Mouse (Mus musculus) neural tube, embryonic 13.5 days (tissue): ENCODE data around the gene Dkc1. TPM values are rescaled to one million over a fixed set of nuclear protein-coding genes. Genes with fewer than 3 reads are reported as not detected.

Experiments
- ATAC-seq: fragments of 200-750 bp; cut with Nextera tagmentation; 2 replicates; pipeline ENCODE4 v1.8.0; 2017; ENCODE audit warnings: low read depth, mild to moderate bottlenecking, moderate TSS enrichment, moderate library complexity
- H3K27ac ChIP-seq: fragments of 300-500 bp; sonication (generic); replicated peaks from 2 replicates; pipeline ENCODE4 v1.5.1; 2015; ENCODE audit warnings: moderate library complexity, mild to moderate bottlenecking, inconsistent platforms
- H3K27me3 ChIP-seq: fragments of 300-500 bp; sonication (generic); 2 replicates; pipeline ENCODE4 v1.6.1; 2015; ENCODE audit warnings: mild to moderate bottlenecking, inconsistent platforms
- H3K36me3 ChIP-seq: fragments of 300-500 bp; sonication (generic); 2 replicates; pipeline ENCODE4 v1.6.1; 2015; ENCODE audit warnings: mild to moderate bottlenecking, inconsistent platforms
- H3K4me1 ChIP-seq: fragments of 300-500 bp; sonication (generic); replicated peaks from 2 replicates; pipeline ENCODE4 v1.6.1; 2015; ENCODE audit warnings: inconsistent platforms
- H3K4me2 ChIP-seq: fragments of 300-500 bp; sonication (generic); 2 replicates; pipeline ENCODE4 v1.6.1; 2015; ENCODE audit warnings: inconsistent platforms, mild to moderate bottlenecking, moderate library complexity
- H3K4me3 ChIP-seq: fragments of 300-500 bp; sonication (generic); 2 replicates; pipeline ENCODE4 v1.5.1; 2015; ENCODE audit warnings: mild to moderate bottlenecking, inconsistent platforms
- H3K9ac ChIP-seq: fragments of 300-500 bp; sonication (generic); 2 replicates; pipeline ENCODE4 v1.6.1; 2015; ENCODE audit warnings: moderate library complexity, mild to moderate bottlenecking, inconsistent platforms
- H3K9me3 ChIP-seq: fragments of 300-500 bp; sonication (generic); 2 replicates; pipeline ENCODE4 v1.6.1; 2016; ENCODE audit warnings: inconsistent platforms
- WGBS: fragments of 180-500 bp; shearing (Covaris S2); methylation state at CpG from one replicate; pipeline ENCODE4 v1.1.7; 2015; 5-methylcytosine and 5-hydroxymethylcytosine counted together
- polyA plus RNA-seq: library from polyadenylated mRNA; unstranded; fragments of >200 nt; fragmentation: Nextera tagmentation; extraction: Ambion mirVana; gene quantifications from 2 replicates; pipeline ENCODE4 v1.2.1, GENCODE M21; 2015

The Dkc1 gene
- 58.8 and 63.6 TPM in 2 replicates for polyA plus RNA-seq

DNA sequence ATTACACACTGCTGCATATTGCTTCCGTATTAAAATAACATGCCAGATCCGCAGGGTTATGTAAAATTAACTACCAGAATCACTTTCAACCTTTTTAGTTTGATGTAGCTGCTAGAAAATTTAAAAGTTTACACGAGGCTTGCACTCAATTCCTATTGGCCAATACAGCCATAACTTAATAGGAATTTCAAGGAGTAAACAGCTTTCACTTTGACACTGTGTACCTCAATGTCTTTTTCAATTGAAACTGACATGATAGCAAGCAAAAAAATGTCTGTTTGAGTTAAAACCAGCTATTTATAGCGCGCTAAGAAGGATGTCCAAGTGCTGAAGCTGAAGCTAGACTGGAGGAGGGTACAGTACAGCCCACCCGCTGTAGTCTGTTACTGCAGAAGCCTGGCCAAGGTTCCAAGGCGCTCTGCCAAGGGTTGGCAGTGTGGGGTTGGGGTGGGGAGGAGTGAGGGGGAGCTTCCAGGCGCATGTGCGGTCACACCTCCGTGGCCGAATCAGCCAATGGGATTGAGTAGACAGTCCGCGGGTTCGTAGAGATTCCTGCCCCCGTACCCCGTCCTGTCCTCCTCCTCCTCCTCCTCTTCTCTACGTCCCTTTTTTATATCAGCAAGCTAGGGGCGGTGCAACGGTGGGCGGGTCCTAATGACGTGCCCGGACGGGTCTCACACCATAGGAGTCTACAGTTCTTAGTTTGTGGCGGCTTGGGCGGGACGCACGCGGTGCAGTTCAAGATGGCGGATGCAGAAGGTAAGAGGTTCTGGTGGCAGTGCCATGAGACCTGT is at the start of gene Dkc1:
TSS of gene Dkc1 (plus strand) at position 486 of the 794 bp plus-strand sequence.
- Histone ChIP-seq H3K4me3 (peak within 1 kb of the TSS; percentile 59), H3K4me1 (peaks cover 10% of the 10 kb centered on the region), H3K4me2 (peak within 1 kb of the TSS; percentile 60), H3K9me3 (no peaks in the 10 kb centered on the region), H3K9ac (peak within 1 kb of the TSS; percentile 68), H3K27ac (peak within 1 kb of the TSS; percentile 49; the same call in 1 of the 2 replicates), H3K27me3 (no peaks in the 10 kb centered on the region), H3K36me3 (peaks cover 10% of the 10 kb centered on the region; the same call in 1 of the 2 replicates)
- ATAC-seq: peak; percentile 100
- WGBS: 23% methylated on average over 29 of the region's 29 CpGs

DNA sequence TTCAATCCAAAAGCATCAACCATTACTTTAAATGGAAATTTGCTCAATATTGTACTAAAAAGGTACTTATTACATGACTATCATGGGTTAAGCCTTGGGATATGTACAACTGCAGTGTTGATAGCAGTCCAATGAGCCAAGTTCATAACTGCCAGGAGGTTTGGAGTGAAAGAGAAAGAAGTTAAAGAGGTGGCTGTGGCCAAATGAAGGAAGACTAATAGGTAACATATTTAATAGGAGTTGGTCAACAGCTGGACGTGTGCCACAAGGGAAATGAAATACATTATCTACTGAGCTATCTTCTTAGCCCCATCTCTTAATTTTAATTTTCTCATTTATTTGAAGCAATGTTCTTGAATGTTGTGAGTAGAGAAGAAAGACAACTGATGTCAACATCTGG is 49.7 kb upstream of the Dkc1 start:
- no peak overlapping the region for H3K27ac ChIP-seq
- WGBS: 85% methylated on average over 1 of the region's 1 CpGs
- no peaks in the 10 kb centered on the region for H3K9me3 ChIP-seq

DNA sequence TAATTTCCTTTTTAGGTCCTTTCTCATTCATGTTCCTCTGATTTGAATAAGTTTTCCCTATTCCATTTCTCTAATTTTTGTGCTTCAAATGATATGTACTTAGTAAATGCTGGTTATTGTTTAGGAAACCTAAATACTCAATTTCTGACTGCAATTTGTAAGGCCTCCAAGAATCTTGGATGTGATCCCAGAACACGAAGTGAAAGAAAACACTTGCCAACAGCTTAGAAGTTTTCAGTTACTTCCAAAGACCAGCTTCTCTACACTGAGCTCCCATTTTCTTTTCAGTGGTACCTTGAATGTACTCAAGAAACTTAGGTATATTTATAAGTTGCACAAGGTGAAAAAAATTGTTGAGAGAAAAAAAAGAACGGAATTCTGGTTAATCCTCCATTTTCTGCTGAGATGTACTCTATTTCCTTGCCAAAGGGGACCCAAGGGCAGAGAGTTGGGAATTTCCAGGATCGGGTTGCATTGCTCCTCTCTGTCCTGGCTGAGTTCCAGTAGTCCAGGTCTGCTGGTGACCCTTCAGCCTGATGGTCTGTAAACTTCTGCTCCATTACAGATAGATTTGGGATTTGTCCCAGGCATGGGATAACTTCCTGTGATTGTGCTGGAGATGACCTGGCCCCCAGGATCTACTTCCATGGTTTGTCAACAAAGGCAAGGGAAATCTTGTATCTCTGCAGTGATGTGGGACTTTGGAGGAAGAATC is 48.6 kb upstream of the Dkc1 start:
- Histone ChIP-seq H3K9ac (no peak overlapping the region), H3K4me3 (no peak overlapping the region), H3K4me1 (no peaks in the 10 kb centered on the region), H3K9me3 (no peaks in the 10 kb centered on the region), H3K36me3 (no peaks in the 10 kb centered on the region), H3K4me2 (no peak overlapping the region), H3K27ac (no peak overlapping the region), H3K27me3 (no peaks in the 10 kb centered on the region)
- no peak for ATAC-seq
- WGBS: 66% methylated on average over 3 of the region's 3 CpGs

More for the DNA sequence above, 49.7 kb upstream of the Dkc1 start:
- H3K4me3 ChIP-seq: no peak overlapping the region
- H3K9ac ChIP-seq: no peak overlapping the region
- no peaks in the 10 kb centered on the region for H3K27me3 ChIP-seq
- ATAC-seq: no peak
- H3K4me1 ChIP-seq: no peaks in the 10 kb centered on the region
- no peaks in the 10 kb centered on the region for H3K36me3 ChIP-seq
- H3K4me2 ChIP-seq: no peak overlapping the region

DNA sequence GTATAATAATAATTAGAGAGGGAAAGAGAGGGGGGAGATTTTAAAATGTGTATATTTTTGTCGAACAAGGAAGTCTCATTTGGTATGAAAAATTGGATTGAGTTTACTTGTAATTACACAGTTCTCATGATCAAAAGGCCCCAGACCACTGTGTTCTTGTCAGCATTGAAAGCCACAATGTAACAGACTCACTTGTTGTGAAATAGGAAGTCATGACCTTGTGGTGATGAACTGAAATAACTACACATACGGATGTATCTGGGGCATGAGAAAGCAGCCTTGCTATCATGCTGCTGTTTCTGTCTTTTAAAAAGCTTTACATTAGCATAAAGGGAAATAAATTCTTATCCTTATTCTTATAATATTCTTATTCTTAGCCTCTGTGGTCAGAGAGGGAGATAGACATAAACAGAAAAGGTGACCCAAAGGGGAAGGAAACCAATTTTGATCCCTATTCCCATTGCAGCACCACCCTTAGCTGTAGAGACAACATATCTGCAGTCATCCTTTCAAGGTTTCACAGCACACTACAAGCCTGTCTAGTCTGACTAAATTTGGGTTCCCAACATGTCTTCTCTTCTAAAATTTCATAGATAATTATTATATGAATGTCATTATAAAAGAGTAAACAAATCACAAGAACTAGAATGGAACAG is 39.4 kb upstream of the Dkc1 start:
- 94% methylated on average over 2 of the region's 2 CpGs for WGBS
- no peak for ATAC-seq
- Histone ChIP-seq H3K9ac (no peak overlapping the region), H3K9me3 (no peaks in the 10 kb centered on the region), H3K4me1 (no peaks in the 10 kb centered on the region), H3K36me3 (no peaks in the 10 kb centered on the region), H3K4me3 (no peak overlapping the region), H3K4me2 (no peak overlapping the region), H3K27me3 (no peaks in the 10 kb centered on the region), H3K27ac (no peak overlapping the region)

DNA sequence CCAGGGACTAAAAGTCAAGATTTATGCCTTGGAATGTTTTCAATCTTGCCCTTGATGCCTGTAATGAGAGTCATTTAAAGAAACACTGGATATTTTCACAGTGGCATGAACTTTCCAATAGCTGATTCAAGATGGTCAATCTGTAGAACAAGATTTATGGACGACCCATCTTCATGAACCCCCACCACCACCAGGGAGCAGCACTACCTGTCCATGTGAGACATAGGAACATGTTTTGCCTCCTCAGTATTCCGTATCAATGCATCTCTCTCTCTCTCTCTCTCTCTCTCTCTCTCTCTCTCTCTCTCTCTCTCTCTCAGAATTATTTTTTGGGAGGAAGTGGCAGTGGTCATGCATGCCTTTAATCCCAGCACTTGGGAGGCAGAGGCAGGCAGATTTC is 13.3 kb upstream of the Dkc1 start:
- no peaks in the 10 kb centered on the region for H3K9me3 ChIP-seq
- H3K4me2 ChIP-seq: no peak overlapping the region
- no peaks in the 10 kb centered on the region for H3K4me1 ChIP-seq
- H3K4me3 ChIP-seq: no peak overlapping the region
- H3K9ac ChIP-seq: no peak overlapping the region
- ATAC-seq: no peak
- H3K27me3 ChIP-seq: no peaks in the 10 kb centered on the region
- no peaks in the 10 kb centered on the region for H3K36me3 ChIP-seq
- WGBS: 61% methylated on average over 2 of the region's 2 CpGs
- no peak overlapping the region for H3K27ac ChIP-seq

DNA sequence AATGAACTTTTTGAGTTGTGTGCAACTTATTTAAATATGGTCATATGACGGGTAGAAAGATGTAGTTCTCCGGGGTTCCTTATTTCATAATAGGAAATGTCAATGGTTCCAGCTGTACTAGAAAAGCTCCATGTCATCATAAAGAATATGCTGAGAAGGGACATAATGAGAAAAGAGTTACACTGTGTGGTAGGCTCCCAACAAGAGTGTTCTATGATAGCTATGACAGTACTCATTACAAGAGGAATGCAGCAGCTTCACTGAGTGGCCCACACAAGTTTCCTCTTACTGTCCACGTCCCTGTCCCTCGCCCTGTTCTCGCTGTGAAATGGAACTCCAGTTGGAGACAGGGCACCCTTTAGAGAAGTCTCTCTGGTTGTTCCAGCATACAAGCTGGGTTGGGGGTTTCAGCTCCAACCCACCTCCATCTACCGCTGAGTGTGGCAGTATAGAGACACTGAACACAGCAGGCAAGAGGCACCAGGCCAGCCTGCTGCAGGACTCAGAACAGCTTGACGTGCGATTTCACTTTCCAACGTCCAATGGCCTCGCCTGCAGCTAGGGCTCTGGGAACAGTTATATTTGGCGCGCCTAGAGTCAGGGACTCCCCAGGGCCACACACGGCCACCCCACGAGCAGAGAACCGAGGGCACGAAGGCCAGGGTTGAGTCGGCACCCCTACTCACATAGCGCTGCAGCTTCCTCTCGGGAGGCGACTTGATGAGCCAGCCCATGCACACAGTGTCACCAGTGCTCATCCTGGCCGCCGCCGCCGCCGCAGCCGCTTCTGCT is 11.5 kb upstream of the Dkc1 start:
- Histone ChIP-seq H3K4me1 (no peaks in the 10 kb centered on the region), H3K4me2 (peak overlapping the region; percentile 60), H3K9me3 (no peaks in the 10 kb centered on the region), H3K9ac (peak overlapping the region; percentile 66), H3K36me3 (no peaks in the 10 kb centered on the region), H3K27me3 (no peaks in the 10 kb centered on the region), H3K27ac (no peak overlapping the region), H3K4me3 (peak overlapping the region; percentile 49)
- 26% methylated on average over 26 of the region's 26 CpGs for WGBS
- peak; percentile 92 for ATAC-seq

DNA sequence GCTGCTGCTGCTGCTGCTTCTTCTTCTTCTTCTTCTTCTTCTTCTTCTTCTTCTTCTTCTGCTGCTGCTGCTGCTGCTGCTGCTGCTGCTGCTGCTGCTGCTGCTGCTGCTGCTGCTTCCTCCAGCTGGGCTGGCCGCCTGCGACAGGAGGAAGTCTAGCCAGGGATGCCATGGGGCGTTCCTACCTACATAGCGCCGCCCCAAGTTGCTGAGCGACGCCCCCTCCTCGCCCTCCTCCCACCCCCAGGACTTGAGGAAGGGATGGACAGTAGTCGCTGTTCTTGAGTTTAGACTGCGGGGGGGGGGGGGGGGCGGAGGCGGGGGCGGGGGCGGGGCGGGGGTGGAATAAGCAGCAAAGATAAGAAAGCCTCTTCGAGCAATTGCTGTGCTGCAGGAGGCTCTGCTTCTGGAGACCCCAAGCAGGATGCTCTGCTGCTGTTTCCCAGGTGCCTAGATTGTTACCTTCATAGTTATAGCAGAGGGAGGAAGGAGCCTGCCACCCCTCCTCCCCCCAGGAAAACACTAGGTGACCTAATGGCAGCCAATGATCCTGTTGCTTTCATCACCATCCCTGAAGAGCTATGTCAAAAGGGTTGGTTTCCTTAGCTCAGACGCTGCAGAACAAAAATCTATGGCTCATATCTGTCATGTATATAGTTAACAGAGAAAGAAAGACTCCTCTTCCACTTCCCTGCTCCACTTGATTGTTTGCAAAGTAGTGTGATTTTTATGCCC is 10.7 kb upstream of the Dkc1 start, which contains the start of gene Gab3:
TSS of gene Gab3 (minus strand) at position 685 of the 735 bp plus-strand sequence.
- Histone ChIP-seq H3K4me2 (peak within 1 kb of the TSS; percentile 60), H3K27me3 (no peaks in the 10 kb centered on the region), H3K27ac (no peak within 1 kb of the TSS), H3K4me1 (no peaks in the 10 kb centered on the region), H3K9me3 (no peaks in the 10 kb centered on the region), H3K4me3 (peak within 1 kb of the TSS; percentile 49), H3K9ac (peak within 1 kb of the TSS; percentile 66), H3K36me3 (no peaks in the 10 kb centered on the region)
- peak; percentile 94 for ATAC-seq
- 19% methylated on average over 7 of the region's 17 CpGs for WGBS

DNA sequence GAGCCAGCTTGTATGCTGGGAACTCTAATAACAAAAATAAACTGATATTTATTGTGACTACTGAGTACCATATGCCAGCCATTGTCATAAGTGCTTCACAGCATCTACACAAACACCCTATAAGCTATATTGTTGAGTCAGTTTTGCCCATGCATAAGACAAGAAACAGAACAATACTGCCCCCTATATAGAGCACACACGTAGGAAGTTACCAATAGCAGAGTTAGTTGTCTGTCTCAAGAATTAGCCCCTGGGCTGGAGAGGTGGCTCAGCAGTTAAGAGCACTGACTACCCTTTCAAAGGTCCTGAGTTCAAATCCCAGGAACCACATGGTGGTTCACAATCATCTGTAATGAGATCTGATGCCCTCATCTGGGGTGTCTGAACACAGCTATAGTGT is 10.0 kb upstream of the Dkc1 start:
- ATAC-seq: no peak
- no peak overlapping the region for H3K4me2 ChIP-seq
- no peak overlapping the region for H3K9ac ChIP-seq

DNA sequence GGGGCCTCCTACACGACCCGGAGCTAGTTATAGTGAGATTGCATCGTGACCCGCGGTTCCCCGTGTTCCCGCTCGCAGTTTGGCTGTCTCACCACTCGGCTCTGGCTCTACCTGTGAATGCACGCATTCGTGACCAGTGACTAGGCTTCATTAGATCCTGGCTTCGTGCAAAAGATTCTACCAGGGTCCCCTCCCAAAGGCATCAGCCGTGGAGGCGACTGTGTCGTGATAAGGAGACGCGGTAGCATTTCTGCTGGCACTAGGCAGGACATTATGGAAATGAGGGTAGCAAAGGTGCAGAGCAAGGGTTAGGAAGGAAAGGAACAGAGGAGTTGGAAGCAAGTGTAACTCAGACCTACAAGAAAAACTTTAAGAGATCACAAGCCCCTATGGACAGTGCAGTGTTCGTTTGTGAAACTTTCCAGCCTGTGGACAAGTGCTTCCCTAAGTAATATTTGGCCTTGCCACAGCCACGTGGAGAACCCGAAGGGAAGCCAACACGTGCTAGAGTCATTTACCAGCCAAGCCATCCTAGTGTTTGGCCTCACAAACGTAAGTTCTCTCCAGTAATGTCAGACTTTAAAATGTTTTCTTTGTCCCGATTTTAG is 613 bp downstream of the Dkc1 start:
- ATAC-seq: no peak; the same call in 1 of the 2 replicates

More for the DNA sequence above, 10.0 kb upstream of the Dkc1 start:
- H3K4me1 ChIP-seq: no peaks in the 10 kb centered on the region
- H3K9me3 ChIP-seq: no peaks in the 10 kb centered on the region
- no peaks in the 10 kb centered on the region for H3K36me3 ChIP-seq
- no peak overlapping the region for H3K4me3 ChIP-seq
- H3K27ac ChIP-seq: no peak overlapping the region
- WGBS: 38% methylated on average over 1 of the region's 1 CpGs
- no peaks in the 10 kb centered on the region for H3K27me3 ChIP-seq

DNA sequence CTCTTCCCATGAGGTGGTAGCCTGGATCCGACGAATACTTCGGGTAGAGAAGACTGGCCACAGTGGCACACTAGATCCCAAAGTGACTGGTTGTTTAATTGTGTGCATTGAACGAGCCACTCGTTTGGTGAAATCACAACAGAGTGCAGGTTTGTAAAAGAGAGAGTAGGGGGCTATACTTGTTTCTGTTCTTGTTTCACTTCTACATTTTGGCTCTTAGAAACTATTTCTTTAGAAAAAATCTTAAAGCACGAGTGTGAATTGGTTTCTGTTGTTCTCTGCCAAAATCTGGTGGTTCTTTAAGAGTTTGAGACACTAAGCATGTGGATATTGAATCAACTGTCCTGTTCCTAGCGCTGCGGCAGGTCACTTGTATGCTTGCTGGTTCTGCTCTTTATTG is 3.1 kb downstream of the Dkc1 start:
- Histone ChIP-seq H3K9me3 (no peaks in the 10 kb centered on the region), H3K4me2 (no peak overlapping the region), H3K4me1 (peaks cover 10% of the 10 kb centered on the region), H3K27me3 (no peaks in the 10 kb centered on the region), H3K36me3 (peaks cover 24% of the 10 kb centered on the region), H3K9ac (no peak overlapping the region), H3K4me3 (no peak overlapping the region), H3K27ac (no peak overlapping the region)
- WGBS: 89% methylated on average over 8 of the region's 8 CpGs
- no peak for ATAC-seq

More for the DNA sequence above, 613 bp downstream of the Dkc1 start:
- peak overlapping the region; percentile 60 for H3K4me2 ChIP-seq
- peak overlapping the region; percentile 59 for H3K4me3 ChIP-seq
- peaks cover 10% of the 10 kb centered on the region for H3K4me1 ChIP-seq
- WGBS: 22% methylated on average over 23 of the region's 23 CpGs
- peaks cover 15% of the 10 kb centered on the region for H3K36me3 ChIP-seq
- peak overlapping the region; percentile 68 for H3K9ac ChIP-seq
- no peaks in the 10 kb centered on the region for H3K27me3 ChIP-seq
- H3K9me3 ChIP-seq: no peaks in the 10 kb centered on the region
- peak overlapping the region; percentile 49; the same call in 1 of the 2 replicates for H3K27ac ChIP-seq
